Mouse (Mus musculus) MEL (cell line): ENCODE results near the gene Catip. TPM values are rescaled to one million over a fixed set of nuclear protein-coding genes. Genes with fewer than 3 reads are reported as not detected.

Experiments used
- DNase-seq: peaks from one replicate; pipeline ENCODE4 v3.0.0; 2011; ENCODE audit warnings: low read depth, low spot score
- H3K27ac ChIP-seq: 2 replicates; pipeline ENCODE4 v1.5.1; 2012; ENCODE audit warnings: low read depth, mild to moderate bottlenecking, control low read depth, low read length, moderate library complexity; ENCODE audit not compliant: control insufficient read depth
- H3K27me3 ChIP-seq, 2 experiments: fragments of 150-350 bp in 1 of 2; sonication (generic) in 1 of 2; 2 replicates each; pipeline ENCODE4 v1.6.1; 2012; ENCODE audit warnings: low read length in 2 of 2, mild to moderate bottlenecking in 2 of 2, improper control_type of control experiment in 1 of 2, moderate library complexity in 1 of 2; ENCODE audit not compliant: insufficient read depth in 2 of 2, control insufficient read depth in 1 of 2
- H3K36me3 ChIP-seq, 2 experiments: 2 replicates each; pipeline ENCODE4 v1.6.1; 2012 to 2014; ENCODE audit warnings: low read length in 2 of 2, improper control_type of control experiment in 1 of 2, inconsistent platforms in 1 of 2, mild to moderate bottlenecking in 1 of 2; ENCODE audit not compliant: insufficient read depth in 2 of 2, control insufficient read depth in 1 of 2
- H3K4me1 ChIP-seq, 2 experiments: fragments of 150-350 bp in 1 of 2; sonication (generic) in 1 of 2; 2 replicates each; pipeline ENCODE4 v1.6.1; 2012; ENCODE audit warnings: low read length in 2 of 2, improper control_type of control experiment in 1 of 2, mild to moderate bottlenecking in 1 of 2; ENCODE audit not compliant: insufficient read depth in 2 of 2, control insufficient read depth in 1 of 2
- H3K4me3 ChIP-seq, 2 experiments: fragments of 150-350 bp in 1 of 2; sonication (generic) in 1 of 2; 2 replicates each; pipeline ENCODE4 v1.5.1; 2012; ENCODE audit warnings: low read depth in 2 of 2, low read length in 2 of 2, mild to moderate bottlenecking in 2 of 2, moderate library complexity in 2 of 2, control low read depth in 1 of 2, improper control_type of control experiment in 1 of 2; ENCODE audit not compliant: control insufficient read depth in 1 of 2, insufficient read depth in 1 of 2
- H3K79me2 ChIP-seq: 2 replicates; pipeline ENCODE4 v1.6.1; 2012; ENCODE audit warnings: mild to moderate bottlenecking, low read length, moderate library complexity; ENCODE audit not compliant: control insufficient read depth, poor library complexity, insufficient read depth
- H3K9ac ChIP-seq: 2 replicates; pipeline ENCODE4 v1.6.1; 2012; ENCODE audit warnings: low read depth, mild to moderate bottlenecking, control low read depth, low read length, moderate library complexity; ENCODE audit not compliant: control insufficient read depth, poor library complexity, severe bottlenecking
- H3K9me3 ChIP-seq: fragments of 150-350 bp; sonication (generic); replicated peaks from 2 replicates; pipeline ENCODE4 v1.6.1; 2012; ENCODE audit warnings: mild to moderate bottlenecking, low read length, improper control_type of control experiment, moderate library complexity; ENCODE audit not compliant: insufficient read depth
- CHD1 ChIP-seq: IDR thresholded peaks from 2 replicates; pipeline ENCODE4 v1.6.1; 2012; ENCODE audit warnings: low read depth, mild to moderate bottlenecking, inconsistent platforms, low read length, improper control_type of control experiment
- CHD2 ChIP-seq: IDR thresholded peaks from 2 replicates; pipeline ENCODE4 v1.6.1; 2011; ENCODE audit warnings: low read length, improper control_type of control experiment
- CTCF ChIP-seq, 3 experiments: IDR thresholded peaks in 2 of 3; conservative IDR thresholded peaks in 1 of 3; 2 replicates each; pipeline ENCODE4 v1.5.1; 2011 to 2012; ENCODE audit warnings: low read length in 3 of 3, low read depth in 2 of 3, mild to moderate bottlenecking in 2 of 3, improper control_type of control experiment in 1 of 3, inconsistent platforms in 1 of 3, mixed read lengths in 1 of 3, moderate library complexity in 1 of 3; ENCODE audit not compliant: control insufficient read depth in 1 of 3, insufficient read depth in 1 of 3, poor library complexity in 1 of 3, severe bottlenecking in 1 of 3
- ELF1 ChIP-seq: IDR thresholded peaks from 2 replicates; pipeline ENCODE4 v1.6.1; 2014; ENCODE audit warnings: low read depth, mild to moderate bottlenecking, inconsistent platforms, low read length, improper control_type of control experiment, moderate library complexity
- EP300 ChIP-seq, 2 experiments: IDR thresholded peaks; 2 replicates each; pipeline ENCODE4 v1.6.1; 2011; ENCODE audit warnings: improper control_type of control experiment in 2 of 2, low read length in 2 of 2, low read depth in 1 of 2, mild to moderate bottlenecking in 1 of 2
- GABPA ChIP-seq: IDR thresholded peaks from 2 replicates; pipeline ENCODE4 v1.6.1; 2012; ENCODE audit warnings: low read depth, mild to moderate bottlenecking, inconsistent platforms, low read length, improper control_type of control experiment, moderate library complexity
- GATA1 ChIP-seq: IDR thresholded peaks from 2 replicates; pipeline ENCODE4 v1.6.1; 2011; ENCODE audit warnings: low read depth, low read length, improper control_type of control experiment
- JUND ChIP-seq: IDR thresholded peaks from 2 replicates; pipeline ENCODE4 v1.6.1; 2011; ENCODE audit warnings: low read depth, mild to moderate bottlenecking, improper control_type of control experiment, low read length
- MAFK ChIP-seq: IDR thresholded peaks from 2 replicates; pipeline ENCODE4 v1.6.1; 2011; ENCODE audit warnings: low read depth, mild to moderate bottlenecking, low read length, improper control_type of control experiment, borderline replicate concordance
- MAX ChIP-seq: IDR thresholded peaks from 2 replicates; pipeline ENCODE4 v1.6.1; 2011; ENCODE audit warnings: low read length, improper control_type of control experiment
- MAZ ChIP-seq: IDR thresholded peaks from 2 replicates; pipeline ENCODE4 v1.6.1; 2012; ENCODE audit warnings: low read depth, mild to moderate bottlenecking, inconsistent platforms, low read length, improper control_type of control experiment
- NELFE ChIP-seq: IDR thresholded peaks from 2 replicates; pipeline ENCODE4 v1.6.1; 2011; ENCODE audit warnings: low read depth, low read length, improper control_type of control experiment
- POLR2A ChIP-seq, 2 experiments: IDR thresholded peaks; 2 replicates each; pipeline ENCODE4 v1.6.1; 2011 to 2012; ENCODE audit warnings: low read length in 2 of 2, mild to moderate bottlenecking in 2 of 2, control low read depth in 1 of 2, improper control_type of control experiment in 1 of 2, low read depth in 1 of 2, moderate library complexity in 1 of 2; ENCODE audit not compliant: control insufficient read depth in 1 of 2, insufficient read depth in 1 of 2, poor library complexity in 1 of 2
- POLR2AphosphoS2 ChIP-seq: IDR thresholded peaks from 2 replicates; pipeline ENCODE4 v1.6.1; 2011; ENCODE audit warnings: low read length, improper control_type of control experiment
- RAD21 ChIP-seq: IDR thresholded peaks from 2 replicates; pipeline ENCODE4 v1.6.1; 2011; ENCODE audit warnings: mild to moderate bottlenecking, low read depth, low read length, improper control_type of control experiment
- SMC3 ChIP-seq: IDR thresholded peaks from 2 replicates; pipeline ENCODE4 v1.6.1; 2011; ENCODE audit warnings: low read depth, low read length, improper control_type of control experiment
- TAL1 ChIP-seq: IDR thresholded peaks from 2 replicates; pipeline ENCODE4 v1.6.1; 2012; ENCODE audit warnings: mild to moderate bottlenecking, inconsistent platforms, low read length, moderate library complexity, mixed read lengths
- TBP ChIP-seq: IDR thresholded peaks from 2 replicates; pipeline ENCODE4 v1.8.0; 2011; ENCODE audit warnings: low read depth, low read length, improper control_type of control experiment
- TCF12 ChIP-seq: IDR thresholded peaks from 2 replicates; pipeline ENCODE4 v1.6.1; 2014; ENCODE audit warnings: low read depth, mild to moderate bottlenecking, inconsistent platforms, low read length, improper control_type of control experiment, moderate library complexity
- USF1 ChIP-seq: IDR thresholded peaks from 2 replicates; pipeline ENCODE4 v1.6.1; 2014; ENCODE audit warnings: low read depth, mild to moderate bottlenecking, inconsistent platforms, low read length, improper control_type of control experiment, moderate library complexity
- ZKSCAN1 ChIP-seq: IDR thresholded peaks from 2 replicates; pipeline ENCODE4 v1.6.1; 2012; ENCODE audit warnings: low read depth, mild to moderate bottlenecking, inconsistent platforms, low read length, improper control_type of control experiment, moderate library complexity
- ZMIZ1 ChIP-seq: IDR thresholded peaks from 2 replicates; pipeline ENCODE4 v1.6.1; 2012; ENCODE audit warnings: low read depth, mild to moderate bottlenecking, inconsistent platforms, low read length, improper control_type of control experiment, moderate library complexity
- ZNF384 ChIP-seq: IDR thresholded peaks from 2 replicates; pipeline ENCODE4 v1.6.1; 2012; ENCODE audit warnings: low read depth, mild to moderate bottlenecking, inconsistent platforms, low read length, improper control_type of control experiment
- polyA plus RNA-seq, 2 experiments: library from polyadenylated mRNA; stranded (reverse) in 1 of 2; unstranded in 1 of 2; fragments of >175 nt in 1 of 2; fragments of >200 nt in 1 of 2; gene quantifications; 2 replicates each; pipeline versions ENCODE4 v1.2.1 to v1.2.4; 2012; ENCODE audit warnings: low replicate concordance in 2 of 2, low read depth in 1 of 2; ENCODE audit not compliant: insufficient read length in 2 of 2, insufficient read depth in 1 of 2, missing spikeins in 1 of 2
- total RNA-seq: library from RNA; depleted of rRNA; stranded (reverse); fragments of 300-350 nt; gene quantifications from 2 replicates; pipeline ENCODE4 v1.2.3, GENCODE M21; 2012

Catip gene
- total and polyA plus RNA-seq, 3 experiments = 0.08 TPM; not detected in 1

GRCm38 (mm10) chr1:74363437-74363836, 1.5 kb downstream of the Catip start:
- H3K36me3 ChIP-seq = no peaks in the 10 kb centered on the region
- no peaks in the 10 kb centered on the region for H3K9me3 ChIP-seq
- H3K27me3 ChIP-seq = no peaks in the 10 kb centered on the region
- H3K27ac ChIP-seq = no peak overlapping the region
- DNase-seq = no peak
- H3K4me3 ChIP-seq = no peak overlapping the region
- H3K9ac ChIP-seq = no peak overlapping the region
- no peaks in the 10 kb centered on the region for H3K79me2 ChIP-seq
- no peak for TF ChIP-seq GABPA
- TF ChIP-seq ZMIZ1 = no peak
- no peak for TF ChIP-seq TBP
- no peak for TF ChIP-seq CHD1
- TF ChIP-seq USF1 = no peak
- TF ChIP-seq POLR2A (IDR thresholded peaks at IDR 0.05; ENCODE audit: control insufficient read depth in 1 of 2, insufficient read depth in 1 of 2, low read depth in 1 of 2, low read length in 2 of 2, poor library complexity in 1 of 2) = no peak
- TF ChIP-seq TCF12 = no peak
- no peak for TF ChIP-seq EP300 (IDR thresholded peaks at IDR 0.05; ENCODE audit: low read depth in 1 of 2, low read length in 2 of 2)
- no peak for TF ChIP-seq RAD21
- no peak for TF ChIP-seq JUND
- TF ChIP-seq ZNF384 = no peak
- TF ChIP-seq CHD2 = no peak
- no peak for TF ChIP-seq CTCF (IDR thresholded peaks at IDR 0.05 in 2 of 3, conservative IDR thresholded peaks at IDR 0.05 in 1 of 3; ENCODE audit: control insufficient read depth in 1 of 3, insufficient read depth in 1 of 3, low read depth in 2 of 3, low read length in 3 of 3, poor library complexity in 1 of 3, severe bottlenecking in 1 of 3)
- TF ChIP-seq NELFE = no peak
- TF ChIP-seq MAX = no peak
- TF ChIP-seq GATA1 = no peak
- no peak for TF ChIP-seq ELF1
- TF ChIP-seq TAL1 = no peak
- H3K4me1 ChIP-seq = peaks cover 0 to 5% of the 10 kb centered on the region in 2 experiments; a peak in 2 of 4 replicates

GRCm38 (mm10) chr1:74364270-74364669, 2.4 kb downstream of the Catip start:
- Histone ChIP-seq H3K4me3 (no peak overlapping the region), H3K27me3 (no peaks in the 10 kb centered on the region), H3K9me3 (no peaks in the 10 kb centered on the region), H3K4me1 (peaks cover 0 to 11% of the 10 kb centered on the region in 2 experiments; a peak in 2 of 4 replicates), H3K9ac (no peak overlapping the region), H3K27ac (no peak overlapping the region), H3K79me2 (no peaks in the 10 kb centered on the region), H3K36me3 (peaks cover 0 to 3% of the 10 kb centered on the region in 2 experiments; a peak in 1 of 4 replicates)
- no peak for TF ChIP-seq MAFK
- TF ChIP-seq TAL1 = no peak
- TF ChIP-seq ZKSCAN1 = no peak
- no peak for TF ChIP-seq SMC3
- TF ChIP-seq POLR2AphosphoS2 = no peak
- no peak for TF ChIP-seq MAZ
- DNase-seq = no peak
